Comparison of ENCODE assay signal across 31 mouse cellular contexts in the genomic region with DNA sequence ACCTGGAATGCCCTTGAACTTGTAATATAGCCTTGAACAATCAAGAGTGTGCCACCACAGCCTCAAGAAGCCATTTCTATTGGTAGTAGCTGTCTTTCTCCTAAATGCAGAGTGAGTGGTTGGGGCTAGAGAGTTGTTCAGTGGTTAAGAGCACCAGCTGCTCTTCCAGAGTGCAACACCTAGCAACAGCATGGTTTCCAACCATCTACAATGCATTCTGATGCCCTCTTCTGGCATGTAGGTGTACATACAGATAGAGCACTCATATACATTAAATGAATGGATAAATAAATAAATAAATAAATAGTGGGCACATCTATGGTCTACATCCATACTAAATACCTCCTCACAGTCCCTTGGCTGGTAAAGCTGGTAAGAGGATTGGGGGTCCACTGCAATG.
DNase-seq lines count a peak whose midpoint lies in the region; ATAC-seq and TF ChIP-seq lines count a peak whose summit lies in the region.
"Had no signal": no experiment of that assay in that cellular context is flagged by ENCODE, and none has a peak within 500 bp of the region (broad histone marks: within the 10 kb centered on the region; RNA-seq: fewer than 3 reads in every experiment).

No protein-coding gene starts in this region.

- no peak overlapping the region for H3K4me2 ChIP-seq in hindbrain, postnatal 0 days (ENCODE audit: low read depth, low read length)
- H3K4me2 ChIP-seq in hindbrain, embryonic 11.5 days (replicated peaks; ENCODE audit: low read depth, low read length) = no peak overlapping the region
- no peak overlapping the region for H3K4me2 ChIP-seq in lung, embryonic 14.5 days
- H3K4me2 ChIP-seq: embryonic facial prominence, embryonic 15.5 days; intestine, embryonic 15.5 days; limb, embryonic 12.5 days; liver, embryonic 15.5 days; lung, embryonic 15.5 days; neural tube, embryonic 12.5 days had no signal

- no peak for DNase-seq in hindbrain, postnatal 0 days (ENCODE audit: low spot score)
- DNase-seq in hindbrain, embryonic 11.5 days (ENCODE audit: low spot score) = no peak
- no peak for DNase-seq in lung, embryonic 14.5 days
- DNase-seq in lung, postnatal 10 days = no peak
- peak; percentile 43 for DNase-seq in ZHBTc4 (ENCODE audit: low read depth, low spot score)
- no peak for DNase-seq in c-Kit-positive CD71-positive TER-119-positive erythroid progenitor cells, embryonic 14.5 days (ENCODE audit: low spot score)
- DNase-seq in layer of hippocampus, adult 8-10 months (ENCODE audit: low spot score in 2 of 2) = no peak
- DNase-seq: adrenal gland, adult 8-10 months; cerebellum, adult 8-10 months; cerebellum, postnatal 25 days; gastrocnemius, postnatal 36 days; heart, postnatal 14 days; kidney, adult 9 months; kidney, postnatal 14 days; layer of hippocampus, postnatal 36 days; right cerebral cortex, postnatal 4 days; thymus, postnatal 4 days had no signal

- H3K9me3 ChIP-seq in hindbrain, postnatal 0 days (ENCODE audit: low read length) = no peaks in the 10 kb centered on the region
- H3K9me3 ChIP-seq in hindbrain, embryonic 11.5 days (ENCODE audit: control insufficient read depth, low read length) = no peaks in the 10 kb centered on the region
- no peaks in the 10 kb centered on the region for H3K9me3 ChIP-seq in lung, embryonic 14.5 days (ENCODE audit: low read depth, low read length)
- H3K9me3 ChIP-seq in E14TG2a.4 (ENCODE audit: low read length) = 0 out of 2 replicates have a peak, but pooled peaks cover 3% of the 10 kb centered on the region
- H3K9me3 ChIP-seq: embryonic facial prominence, embryonic 10.5 days; embryonic facial prominence, embryonic 15.5 days; hindbrain, embryonic 10.5 days; intestine, embryonic 15.5 days; limb, embryonic 12.5 days; liver, embryonic 15.5 days; lung, embryonic 15.5 days; neural tube, embryonic 12.5 days had no signal

- H3K9ac ChIP-seq in hindbrain, postnatal 0 days (replicated peaks; ENCODE audit: low read length) = no peak overlapping the region
- H3K9ac ChIP-seq in hindbrain, embryonic 11.5 days (ENCODE audit: low read depth, low read length) = no peak overlapping the region
- H3K9ac ChIP-seq in lung, embryonic 14.5 days = no peak overlapping the region
- H3K9ac ChIP-seq: embryonic facial prominence, embryonic 15.5 days; intestine, embryonic 15.5 days; limb, embryonic 12.5 days; liver, embryonic 15.5 days; lung, embryonic 15.5 days; neural tube, embryonic 12.5 days had no signal

- no peaks in the 10 kb centered on the region for H3K4me1 ChIP-seq in hindbrain, postnatal 0 days (ENCODE audit: insufficient read depth, low read length)
- H3K4me1 ChIP-seq in hindbrain, embryonic 11.5 days (replicated peaks; ENCODE audit: control insufficient read depth, insufficient read depth, low read length) = no peaks in the 10 kb centered on the region
- H3K4me1 ChIP-seq in lung, embryonic 14.5 days (ENCODE audit: insufficient read depth) = no peaks in the 10 kb centered on the region
- H3K4me1 ChIP-seq in E14TG2a.4 (replicated peaks; ENCODE audit: low read depth, low read length) = no peaks in the 10 kb centered on the region
- H3K4me1 ChIP-seq: hindbrain, embryonic 10.5 days; intestine, embryonic 15.5 days; liver, embryonic 15.5 days; neural tube, embryonic 12.5 days had no signal

- no peaks in the 10 kb centered on the region for H3K27me3 ChIP-seq in hindbrain, postnatal 0 days (ENCODE audit: insufficient read depth, low read length)
- no peaks in the 10 kb centered on the region for H3K27me3 ChIP-seq in hindbrain, embryonic 11.5 days (ENCODE audit: control insufficient read depth, insufficient read depth, low read length)
- no peaks in the 10 kb centered on the region for H3K27me3 ChIP-seq in lung, embryonic 14.5 days (ENCODE audit: insufficient read depth, low read length)
- no peaks in the 10 kb centered on the region for H3K27me3 ChIP-seq in E14TG2a.4 (ENCODE audit: insufficient read depth, low read length)
- H3K27me3 ChIP-seq: embryonic facial prominence, embryonic 15.5 days; intestine, embryonic 15.5 days; liver, embryonic 15.5 days; lung, embryonic 15.5 days; neural tube, embryonic 12.5 days had no signal

- ATAC-seq in hindbrain, postnatal 0 days = no peak
- ATAC-seq in hindbrain, embryonic 11.5 days (ENCODE audit: low FRiP score) = no peak
- ATAC-seq in lung, embryonic 14.5 days (ENCODE audit: insufficient read depth) = no peak
- ATAC-seq: forebrain, embryonic 14.5 days; hindbrain, embryonic 16.5 days; intestine, embryonic 15.5 days; midbrain, embryonic 16.5 days had no signal

- H3K4me3 ChIP-seq in hindbrain, postnatal 0 days (ENCODE audit: low read length) = no peak overlapping the region
- H3K4me3 ChIP-seq in hindbrain, embryonic 11.5 days (ENCODE audit: low read depth, low read length) = no peak overlapping the region
- no peak overlapping the region for H3K4me3 ChIP-seq in lung, embryonic 14.5 days (ENCODE audit: low read depth, low read length)
- H3K4me3 ChIP-seq in E14TG2a.4 (replicated peaks; ENCODE audit: low read length) = no peak overlapping the region
- H3K4me3 ChIP-seq: embryonic facial prominence, embryonic 10.5 days; embryonic facial prominence, embryonic 15.5 days; hindbrain, embryonic 10.5 days; intestine, embryonic 15.5 days; limb, embryonic 12.5 days; liver, embryonic 15.5 days; lung, embryonic 15.5 days; myocyte; neural tube, embryonic 12.5 days had no signal

- no peaks in the 10 kb centered on the region for H3K36me3 ChIP-seq in hindbrain, postnatal 0 days (ENCODE audit: insufficient read depth, low read length)
- H3K36me3 ChIP-seq in hindbrain, embryonic 11.5 days (ENCODE audit: control insufficient read depth, insufficient read depth, low read length) = no peaks in the 10 kb centered on the region
- H3K36me3 ChIP-seq in lung, embryonic 14.5 days (ENCODE audit: insufficient read depth) = no peaks in the 10 kb centered on the region
- H3K36me3 ChIP-seq in E14TG2a.4 (ENCODE audit: insufficient read depth, low read length) = no peaks in the 10 kb centered on the region
- H3K36me3 ChIP-seq: embryonic facial prominence, embryonic 10.5 days; embryonic facial prominence, embryonic 15.5 days; hindbrain, embryonic 10.5 days; intestine, embryonic 15.5 days; limb, embryonic 12.5 days; liver, embryonic 15.5 days; lung, embryonic 15.5 days; neural tube, embryonic 12.5 days had no signal

- no peak overlapping the region for H3K27ac ChIP-seq in hindbrain, postnatal 0 days
- no peak overlapping the region for H3K27ac ChIP-seq in hindbrain, embryonic 11.5 days (ENCODE audit: low read depth, low read length)
- H3K27ac ChIP-seq in lung, embryonic 14.5 days (ENCODE audit: low read depth) = no peak overlapping the region
- H3K27ac ChIP-seq: embryonic facial prominence, embryonic 10.5 days; embryonic facial prominence, embryonic 15.5 days; hindbrain, embryonic 10.5 days; intestine, embryonic 15.5 days; limb, embryonic 12.5 days; liver, embryonic 15.5 days; lung, embryonic 15.5 days; macrophage; neural tube, embryonic 12.5 days had no signal

- 0 out of 2 replicates have a peak, but pooled peaks have one; percentile 7 for TF ChIP-seq CTCF in hindbrain, postnatal 0 days (IDR thresholded peaks at IDR 0.05; ENCODE audit: low read depth)
- peak; percentile 20 for TF ChIP-seq CTCF in lung, embryonic 14.5 days (IDR thresholded peaks at IDR 0.05; ENCODE audit: low read depth)
- TF ChIP-seq CTCF in E14TG2a.4 (conservative IDR thresholded peaks at IDR 0.05; ENCODE audit: low read length) = peak; percentile 12
